Mouse (Mus musculus): Measurements from ENCODE around the gene Snd1. TPM values are rescaled to one million over a fixed set of nuclear protein-coding genes. Genes with fewer than 3 reads are reported as not detected.
A peak's percentile ranks its signal among the peaks of the same experiment; 100 is the strongest.

Gene Snd1
- polyA plus RNA-seq, 1 experiment from 2014 or later: 56.1 TPM

DNA sequence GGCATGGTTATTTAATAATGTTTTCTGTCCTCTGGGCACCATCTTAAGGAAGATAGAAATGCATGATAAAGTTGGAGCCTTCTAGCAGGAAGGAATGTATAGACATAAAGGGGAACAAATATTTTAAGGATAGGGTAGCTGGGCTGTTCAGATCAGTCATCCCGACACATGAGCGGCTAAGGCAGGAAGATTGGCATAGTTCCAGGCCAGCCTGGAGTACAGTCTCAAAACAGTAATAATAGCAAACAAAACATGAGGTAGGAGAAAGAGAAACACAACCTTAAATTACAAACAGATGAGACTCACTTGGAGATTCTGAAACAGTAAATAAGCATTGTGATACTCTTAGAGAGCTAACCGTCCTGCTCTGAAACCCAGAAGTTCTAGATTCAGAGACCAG, 276.2 kb downstream of the Snd1 start:
- no peak overlapping the region for H3K4me2 ChIP-seq (ENCODE audit: low read depth, low read length)
- H3K27ac ChIP-seq (ENCODE audit: low read length): no peak overlapping the region
- no peaks in the 10 kb centered on the region for H3K9me3 ChIP-seq (replicated peaks; ENCODE audit: control insufficient read depth, low read length)
- H3K9ac ChIP-seq (ENCODE audit: low read depth, low read length): no peak overlapping the region
- H3K4me3 ChIP-seq (ENCODE audit: low read depth, low read length): no peak overlapping the region
- 88% methylated on average over 3 of the region's 3 CpGs for WGBS (ENCODE audit: insufficient replicate concordance)
- peaks cover 3% of the 10 kb centered on the region; the same call in 1 of the 2 replicates for H3K4me1 ChIP-seq (ENCODE audit: control insufficient read depth, low read depth, low read length)
- H3K36me3 ChIP-seq (ENCODE audit: control insufficient read depth, insufficient read depth): no peaks in the 10 kb centered on the region; the same call in 1 of the 2 replicates
- no peaks in the 10 kb centered on the region for H3K27me3 ChIP-seq (ENCODE audit: control insufficient read depth, insufficient read depth, low read depth, low read length)
- ATAC-seq (ENCODE audit: low read depth): no peak

DNA sequence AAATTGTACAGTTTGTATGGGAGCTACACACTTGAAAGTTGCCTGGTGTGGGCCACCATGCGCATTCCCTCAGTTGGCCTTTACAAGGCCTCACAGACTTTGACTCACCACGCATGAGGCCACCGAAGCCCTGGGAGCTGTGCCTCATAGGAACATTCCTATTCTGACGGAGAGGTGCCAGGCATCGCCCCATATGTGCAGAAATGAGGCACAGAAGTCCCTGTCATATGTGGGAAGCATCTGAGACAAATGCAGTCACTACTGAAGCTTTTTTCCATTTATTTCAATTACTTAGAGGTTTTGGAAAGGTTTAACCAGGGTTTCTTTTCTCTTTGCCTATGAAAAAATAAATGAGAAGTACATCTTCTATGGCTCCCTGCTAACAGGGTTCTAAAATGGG, 278.3 kb downstream of the Snd1 start:
- Histone ChIP-seq H3K9ac (ENCODE audit: low read depth, low read length) (no peak overlapping the region), H3K4me1 (ENCODE audit: control insufficient read depth, low read depth, low read length) (peaks cover 3% of the 10 kb centered on the region; the same call in 1 of the 2 replicates), H3K9me3 (replicated peaks; ENCODE audit: control insufficient read depth, low read length) (no peaks in the 10 kb centered on the region), H3K36me3 (ENCODE audit: control insufficient read depth, insufficient read depth) (no peaks in the 10 kb centered on the region; the same call in 1 of the 2 replicates), H3K27me3 (ENCODE audit: control insufficient read depth, insufficient read depth, low read depth, low read length) (no peaks in the 10 kb centered on the region), H3K27ac (ENCODE audit: low read length) (no peak overlapping the region), H3K4me2 (ENCODE audit: low read depth, low read length) (no peak overlapping the region), H3K4me3 (ENCODE audit: low read depth, low read length) (no peak overlapping the region)
- WGBS (ENCODE audit: insufficient replicate concordance): 81% methylated on average over 5 of the region's 5 CpGs
- ATAC-seq (ENCODE audit: low read depth): no peak

DNA sequence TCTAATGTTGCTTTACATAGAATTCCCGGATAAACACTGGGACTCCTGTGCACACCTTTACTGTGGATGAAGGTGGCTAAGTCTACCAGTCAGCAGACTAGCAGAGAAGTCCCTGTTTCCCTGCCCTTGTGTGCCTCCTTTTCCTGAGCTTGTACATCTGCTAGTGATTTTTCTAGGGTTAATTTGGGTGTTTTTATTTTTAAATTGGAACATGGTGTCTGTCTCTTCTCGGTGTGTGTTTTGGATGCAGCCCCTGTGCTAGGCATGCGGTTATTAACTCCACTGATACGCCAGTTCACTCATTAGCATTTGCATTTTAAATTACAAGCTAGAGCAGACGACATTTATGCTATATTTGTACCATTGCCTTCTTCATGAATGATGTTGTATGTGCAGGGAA, 278.7 kb downstream of the Snd1 start:
- H3K4me1 ChIP-seq (ENCODE audit: control insufficient read depth, low read depth, low read length): peaks cover 3% of the 10 kb centered on the region; the same call in 1 of the 2 replicates
- no peak overlapping the region for H3K27ac ChIP-seq (ENCODE audit: low read length)
- no peak overlapping the region for H3K9ac ChIP-seq (ENCODE audit: low read depth, low read length)
- H3K4me2 ChIP-seq (ENCODE audit: low read depth, low read length): no peak overlapping the region
- no peaks in the 10 kb centered on the region; the same call in 1 of the 2 replicates for H3K36me3 ChIP-seq (ENCODE audit: control insufficient read depth, insufficient read depth)
- no peaks in the 10 kb centered on the region for H3K9me3 ChIP-seq (replicated peaks; ENCODE audit: control insufficient read depth, low read length)
- 78% methylated on average over 5 of the region's 5 CpGs for WGBS (ENCODE audit: insufficient replicate concordance)
- H3K4me3 ChIP-seq (ENCODE audit: low read depth, low read length): no peak overlapping the region
- H3K27me3 ChIP-seq (ENCODE audit: control insufficient read depth, insufficient read depth, low read depth, low read length): no peaks in the 10 kb centered on the region
- ATAC-seq (ENCODE audit: low read depth): no peak

DNA sequence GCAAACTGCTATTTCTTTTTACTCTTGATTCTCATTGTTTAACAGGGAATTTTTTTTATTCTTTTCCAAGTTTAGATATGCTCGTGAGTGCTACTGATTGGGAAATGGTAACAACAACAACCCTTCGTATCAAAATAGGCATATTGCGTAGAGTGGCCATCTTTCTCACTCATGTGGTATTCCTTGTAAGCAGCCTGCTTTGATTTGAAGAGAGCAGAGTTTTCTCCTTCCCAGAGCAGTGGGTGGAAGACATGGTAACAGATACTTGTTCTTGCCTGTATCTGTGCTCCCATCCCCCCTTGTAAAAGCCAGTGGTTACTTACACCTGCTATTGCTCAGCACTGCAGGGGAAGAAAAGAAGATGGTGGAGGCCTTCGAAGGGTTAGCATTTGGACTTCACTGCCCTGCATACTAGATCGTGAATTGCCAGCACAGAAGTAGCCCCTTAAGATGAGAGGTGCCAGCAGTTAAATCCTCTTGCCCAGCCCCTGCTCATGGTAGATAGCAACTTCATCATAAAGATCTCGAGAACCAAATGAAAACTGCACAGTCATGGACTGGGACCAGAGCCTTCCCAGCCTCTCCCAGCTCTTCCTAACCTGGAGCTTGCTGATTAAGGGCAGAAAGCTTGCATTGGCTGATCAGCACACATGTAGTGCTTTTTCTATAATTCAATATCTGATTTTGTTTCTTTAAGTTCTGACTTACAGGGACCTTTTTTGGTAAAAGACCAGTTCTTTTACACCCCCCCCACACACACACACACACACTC, 279.4 kb downstream of the Snd1 start:
- no peak overlapping the region for H3K27ac ChIP-seq (ENCODE audit: low read length)
- 63% methylated on average over 6 of the region's 6 CpGs for WGBS (ENCODE audit: insufficient replicate concordance)
- H3K4me1 ChIP-seq (ENCODE audit: control insufficient read depth, low read depth, low read length): peaks cover 3% of the 10 kb centered on the region; the same call in 1 of the 2 replicates
- no peaks in the 10 kb centered on the region for H3K9me3 ChIP-seq (replicated peaks; ENCODE audit: control insufficient read depth, low read length)
- H3K9ac ChIP-seq (ENCODE audit: low read depth, low read length): no peak overlapping the region
- no peak overlapping the region for H3K4me3 ChIP-seq (ENCODE audit: low read depth, low read length)
- no peaks in the 10 kb centered on the region; the same call in 1 of the 2 replicates for H3K36me3 ChIP-seq (ENCODE audit: control insufficient read depth, insufficient read depth)
- peak; percentile 74 for ATAC-seq (ENCODE audit: low read depth)
- no peak overlapping the region for H3K4me2 ChIP-seq (ENCODE audit: low read depth, low read length)
- H3K27me3 ChIP-seq (ENCODE audit: control insufficient read depth, insufficient read depth, low read depth, low read length): no peaks in the 10 kb centered on the region

DNA sequence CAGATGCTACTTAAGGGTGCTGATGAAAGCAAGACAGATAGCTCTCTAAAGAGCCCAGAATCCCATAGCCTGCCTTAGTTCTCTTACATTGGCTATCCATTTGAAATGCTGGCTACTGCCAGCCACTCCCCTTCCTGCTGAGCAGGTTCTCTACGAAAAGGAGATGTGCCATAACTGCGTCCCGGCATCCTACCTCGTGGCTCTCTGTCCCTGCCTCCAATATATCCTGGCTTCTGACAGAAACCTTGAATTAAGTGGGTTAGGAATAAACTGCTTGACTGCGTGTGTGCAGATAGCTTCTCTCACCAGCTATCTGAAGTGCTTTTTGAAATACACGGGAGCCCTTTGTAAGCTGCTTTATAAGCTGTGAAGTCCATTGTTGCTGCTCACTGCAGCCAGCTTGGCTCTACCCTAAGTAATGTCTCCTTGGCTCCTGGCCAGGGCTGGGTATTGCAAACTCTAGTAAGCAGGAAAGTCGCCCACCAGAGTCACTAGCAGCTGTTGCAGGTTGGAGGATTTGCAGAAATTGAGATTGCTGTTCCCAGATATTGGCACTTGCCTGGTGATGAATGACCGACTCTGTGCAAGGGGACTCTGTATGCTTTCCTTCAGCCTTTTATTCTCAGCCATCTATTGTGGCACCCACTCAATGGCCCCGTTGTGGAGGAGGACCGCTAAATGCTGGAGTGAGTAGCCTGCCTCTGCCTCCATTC, 281.5 kb downstream of the Snd1 start:
- H3K36me3 ChIP-seq (ENCODE audit: control insufficient read depth, insufficient read depth): no peaks in the 10 kb centered on the region; the same call in 1 of the 2 replicates
- H3K27ac ChIP-seq (ENCODE audit: low read length): no peak overlapping the region
- H3K4me3 ChIP-seq (ENCODE audit: low read depth, low read length): no peak overlapping the region
- no peaks in the 10 kb centered on the region for H3K27me3 ChIP-seq (ENCODE audit: control insufficient read depth, insufficient read depth, low read depth, low read length)
- H3K9ac ChIP-seq (ENCODE audit: low read depth, low read length): no peak overlapping the region
- no peaks in the 10 kb centered on the region for H3K9me3 ChIP-seq (replicated peaks; ENCODE audit: control insufficient read depth, low read length)
- H3K4me2 ChIP-seq (ENCODE audit: low read depth, low read length): no peak overlapping the region
- no peak for ATAC-seq (ENCODE audit: low read depth)
- peaks cover 3% of the 10 kb centered on the region; the same call in 1 of the 2 replicates for H3K4me1 ChIP-seq (ENCODE audit: control insufficient read depth, low read depth, low read length)
- 81% methylated on average over 10 of the region's 10 CpGs for WGBS (ENCODE audit: insufficient replicate concordance)

DNA sequence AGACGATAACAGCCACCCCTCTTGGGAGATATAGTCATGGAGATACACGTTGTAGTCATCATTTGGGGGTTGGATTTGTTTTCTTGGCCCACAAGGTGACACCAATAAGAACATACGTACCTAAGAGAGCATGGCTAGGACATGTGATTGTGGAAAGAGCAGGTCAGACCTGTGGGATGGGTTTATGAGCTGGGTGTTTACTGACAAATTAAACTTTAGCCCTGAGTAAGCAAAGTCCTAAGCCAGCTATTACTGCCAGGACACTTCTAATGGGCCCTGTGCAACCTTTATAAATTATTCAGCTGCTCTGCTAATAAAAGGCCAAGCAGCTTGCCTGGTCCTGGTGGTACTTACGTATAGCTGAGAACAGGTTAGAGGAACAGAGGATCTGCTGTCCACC, 283.4 kb downstream of the Snd1 start:
- H3K9ac ChIP-seq (ENCODE audit: low read depth, low read length): no peak overlapping the region
- H3K4me2 ChIP-seq (ENCODE audit: low read depth, low read length): no peak overlapping the region
- H3K4me1 ChIP-seq (ENCODE audit: control insufficient read depth, low read depth, low read length): peaks cover 3% of the 10 kb centered on the region; the same call in 1 of the 2 replicates
- WGBS (ENCODE audit: insufficient replicate concordance): 68% methylated on average over 4 of the region's 4 CpGs
- no peak overlapping the region for H3K4me3 ChIP-seq (ENCODE audit: low read depth, low read length)
- H3K27me3 ChIP-seq (ENCODE audit: control insufficient read depth, insufficient read depth, low read depth, low read length): no peaks in the 10 kb centered on the region
- ATAC-seq (ENCODE audit: low read depth): peak; percentile 75
- H3K9me3 ChIP-seq (replicated peaks; ENCODE audit: control insufficient read depth, low read length): no peaks in the 10 kb centered on the region
- H3K27ac ChIP-seq (ENCODE audit: low read length): peak overlapping the region; percentile 57
- H3K36me3 ChIP-seq (ENCODE audit: control insufficient read depth, insufficient read depth): no peaks in the 10 kb centered on the region; the same call in 1 of the 2 replicates

GRCm38 (mm10) chr6:28761728-28762127, 286.8 kb downstream of the Snd1 start:
- Histone ChIP-seq H3K4me1 (ENCODE audit: control insufficient read depth, low read depth, low read length) (no peaks in the 10 kb centered on the region), H3K36me3 (ENCODE audit: control insufficient read depth, insufficient read depth) (no peaks in the 10 kb centered on the region), H3K27me3 (ENCODE audit: control insufficient read depth, insufficient read depth, low read depth, low read length) (no peaks in the 10 kb centered on the region), H3K4me3 (ENCODE audit: low read depth, low read length) (no peak overlapping the region), H3K9ac (ENCODE audit: low read depth, low read length) (no peak overlapping the region), H3K9me3 (replicated peaks; ENCODE audit: control insufficient read depth, low read length) (no peaks in the 10 kb centered on the region), H3K4me2 (ENCODE audit: low read depth, low read length) (no peak overlapping the region), H3K27ac (ENCODE audit: low read length) (no peak overlapping the region)
- 67% methylated on average over 3 of the region's 3 CpGs for WGBS (ENCODE audit: insufficient replicate concordance)
- ATAC-seq (ENCODE audit: low read depth): no peak

DNA sequence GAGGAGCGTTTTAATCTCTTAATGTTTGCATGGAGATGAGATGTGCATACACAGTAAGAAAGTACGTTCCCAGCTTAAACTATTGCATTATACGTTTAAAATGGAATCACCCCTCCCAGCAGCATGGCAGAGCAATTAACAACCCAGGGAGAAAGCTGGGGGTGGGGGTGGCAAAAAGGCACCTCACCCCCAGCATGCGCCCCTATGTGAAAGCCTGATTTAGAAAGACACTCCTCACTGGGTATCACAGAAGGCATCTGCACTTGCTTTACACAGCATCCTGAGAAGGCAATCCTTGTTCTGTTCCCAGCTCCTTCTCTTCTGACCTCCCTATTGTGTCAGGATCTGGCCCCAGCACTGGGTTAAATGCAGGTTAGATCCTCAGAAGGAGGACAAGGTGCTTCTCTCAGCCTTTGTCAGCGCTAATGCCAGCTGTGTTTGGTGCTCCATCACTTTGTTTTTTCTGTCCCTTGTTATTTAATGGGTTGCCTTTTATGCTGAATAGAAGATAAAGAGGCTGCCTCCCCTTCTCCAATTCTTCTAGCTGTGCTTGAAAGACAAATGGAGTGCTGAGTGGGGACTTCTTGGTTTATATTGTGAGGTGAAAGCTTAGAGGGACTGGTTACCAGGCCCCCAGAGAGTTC, 287.3 kb downstream of the Snd1 start:
- WGBS (ENCODE audit: insufficient replicate concordance): 68% methylated on average over 5 of the region's 5 CpGs
- ATAC-seq (ENCODE audit: low read depth): no peak
- H3K4me1 ChIP-seq (ENCODE audit: control insufficient read depth, low read depth, low read length): no peaks in the 10 kb centered on the region
- H3K36me3 ChIP-seq (ENCODE audit: control insufficient read depth, insufficient read depth): no peaks in the 10 kb centered on the region
- H3K27ac ChIP-seq (ENCODE audit: low read length): no peak overlapping the region
- no peak overlapping the region for H3K9ac ChIP-seq (ENCODE audit: low read depth, low read length)
- H3K4me3 ChIP-seq (ENCODE audit: low read depth, low read length): no peak overlapping the region
- H3K9me3 ChIP-seq (replicated peaks; ENCODE audit: control insufficient read depth, low read length): no peaks in the 10 kb centered on the region
- H3K27me3 ChIP-seq (ENCODE audit: control insufficient read depth, insufficient read depth, low read depth, low read length): no peaks in the 10 kb centered on the region
- H3K4me2 ChIP-seq (ENCODE audit: low read depth, low read length): no peak overlapping the region

Data from liver, embryonic 16.5 days (tissue).